Mouse (Mus musculus) liver, embryonic 14.5 days (tissue): ENCODE data around the gene Hnrnpa0.

Source experiments
- CTCF ChIP-seq: IDR thresholded peaks from 2 replicates; pipeline ENCODE4 v1.5.1; 2016; ENCODE audit warnings: antibody characterized with exemption, low read depth, control low read depth
- EP300 ChIP-seq: IDR thresholded peaks from 2 replicates; pipeline ENCODE4 v1.6.1; 2016; ENCODE audit warnings: antibody characterized with exemption, low read depth

DNA sequence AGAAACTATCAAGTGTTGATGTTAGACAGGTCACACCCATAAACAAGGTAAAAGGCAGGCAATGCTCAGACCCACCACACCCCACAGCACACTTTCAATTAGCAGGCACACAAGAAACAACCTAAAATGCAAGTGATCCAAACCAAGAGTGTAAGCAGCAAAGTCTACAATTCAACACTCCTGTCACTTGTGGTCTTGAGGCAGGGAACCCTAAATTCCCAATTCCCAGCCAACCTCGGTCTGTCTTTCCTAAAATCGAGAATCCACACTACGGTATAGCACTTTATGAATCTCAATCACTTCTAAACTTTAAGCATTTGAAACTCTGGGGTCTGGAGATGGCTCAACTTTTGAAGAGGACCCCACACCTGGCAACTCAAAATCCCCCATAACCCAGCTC lies 4.1 kb downstream of the Hnrnpa0 start:
- TF ChIP-seq CTCF (no peak), EP300 (no peak)
